Mouse (Mus musculus): Measurements from ENCODE around the gene Akip1. TPM values are rescaled to one million over a fixed set of nuclear protein-coding genes. Genes with fewer than 3 reads are reported as not detected.

Gene Akip1
- polyA plus RNA-seq (2015; fragmentation: Nextera tagmentation; extraction: Ambion mirVana), result 18.5 and 24.4 TPM in 2 replicates

DNA sequence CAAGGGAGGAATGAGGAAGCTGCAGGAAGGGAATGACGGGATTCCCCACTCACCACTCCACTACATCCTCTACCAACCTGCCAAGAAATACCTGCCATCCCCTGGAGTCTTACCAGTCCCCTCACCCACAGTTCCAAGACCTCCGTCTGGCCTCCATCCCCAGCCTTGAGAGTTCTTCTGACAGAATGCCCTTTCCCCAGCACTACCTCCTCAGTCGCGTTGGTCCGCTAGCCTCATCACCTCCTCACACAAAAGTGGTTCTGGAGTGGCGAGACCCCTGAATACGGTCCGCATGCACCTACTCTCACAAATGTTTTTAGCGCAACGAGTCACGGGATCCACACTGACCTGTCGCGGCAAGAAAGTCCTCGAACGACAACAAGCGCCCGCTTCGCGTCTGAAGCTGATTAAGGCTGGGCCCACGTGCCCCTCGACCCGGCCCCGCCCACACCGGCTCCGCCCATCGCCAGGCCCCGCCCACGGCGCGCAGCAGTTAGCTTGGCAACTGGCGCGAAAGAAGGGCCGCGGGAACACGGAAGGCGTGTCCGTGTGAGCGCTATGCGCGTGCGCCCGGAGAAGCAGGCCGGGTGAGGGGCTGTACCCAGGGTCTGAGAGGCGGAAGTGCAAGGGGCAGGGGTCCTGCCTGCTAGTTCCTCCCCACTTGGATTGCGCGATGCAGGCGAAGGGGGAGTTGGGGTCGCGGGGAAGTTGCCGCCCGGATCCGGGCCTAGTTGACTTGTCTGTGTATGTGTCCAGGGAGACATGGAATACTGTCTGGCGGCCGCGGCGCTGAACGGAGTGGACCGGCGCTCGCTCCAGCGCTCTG is at the start of gene Akip1, which contains the start of gene St5:
Akip1 (plus strand) TSS at position 501 of the 826 bp plus-strand sequence.
St5 (minus strand) TSS at position 416 of the 826 bp plus-strand sequence.

DNA sequence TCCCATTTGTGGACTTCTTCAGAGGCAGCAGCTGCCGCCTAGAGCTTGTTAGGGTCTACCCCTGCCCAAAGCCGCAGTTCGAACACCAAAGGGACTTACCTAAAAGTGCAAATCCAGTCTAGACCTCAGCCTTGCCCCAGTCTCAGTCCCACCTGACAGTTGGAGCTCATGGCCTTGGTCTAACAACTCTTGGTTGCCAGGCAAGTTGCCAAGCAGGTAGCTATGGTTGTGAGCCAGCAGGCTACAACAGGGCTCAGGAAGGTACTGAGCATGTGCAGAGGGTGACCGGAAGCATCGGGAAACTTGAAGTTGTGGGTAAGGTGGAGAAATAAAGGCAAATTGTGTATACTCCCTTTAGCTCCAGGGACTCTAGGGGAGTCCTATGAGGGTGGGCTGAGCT is 20.2 kb downstream of the Akip1 start, which contains the start of gene BC051019:
BC051019 (minus strand) TSS at position 154 of the 400 bp plus-strand sequence.

GRCm38 (mm10) chr7:109731626-109732025 is 28.1 kb downstream of the Akip1 start, which contains the start of gene Ascl3:
Ascl3 (minus strand) TSS chr7:109731726.

DNA sequence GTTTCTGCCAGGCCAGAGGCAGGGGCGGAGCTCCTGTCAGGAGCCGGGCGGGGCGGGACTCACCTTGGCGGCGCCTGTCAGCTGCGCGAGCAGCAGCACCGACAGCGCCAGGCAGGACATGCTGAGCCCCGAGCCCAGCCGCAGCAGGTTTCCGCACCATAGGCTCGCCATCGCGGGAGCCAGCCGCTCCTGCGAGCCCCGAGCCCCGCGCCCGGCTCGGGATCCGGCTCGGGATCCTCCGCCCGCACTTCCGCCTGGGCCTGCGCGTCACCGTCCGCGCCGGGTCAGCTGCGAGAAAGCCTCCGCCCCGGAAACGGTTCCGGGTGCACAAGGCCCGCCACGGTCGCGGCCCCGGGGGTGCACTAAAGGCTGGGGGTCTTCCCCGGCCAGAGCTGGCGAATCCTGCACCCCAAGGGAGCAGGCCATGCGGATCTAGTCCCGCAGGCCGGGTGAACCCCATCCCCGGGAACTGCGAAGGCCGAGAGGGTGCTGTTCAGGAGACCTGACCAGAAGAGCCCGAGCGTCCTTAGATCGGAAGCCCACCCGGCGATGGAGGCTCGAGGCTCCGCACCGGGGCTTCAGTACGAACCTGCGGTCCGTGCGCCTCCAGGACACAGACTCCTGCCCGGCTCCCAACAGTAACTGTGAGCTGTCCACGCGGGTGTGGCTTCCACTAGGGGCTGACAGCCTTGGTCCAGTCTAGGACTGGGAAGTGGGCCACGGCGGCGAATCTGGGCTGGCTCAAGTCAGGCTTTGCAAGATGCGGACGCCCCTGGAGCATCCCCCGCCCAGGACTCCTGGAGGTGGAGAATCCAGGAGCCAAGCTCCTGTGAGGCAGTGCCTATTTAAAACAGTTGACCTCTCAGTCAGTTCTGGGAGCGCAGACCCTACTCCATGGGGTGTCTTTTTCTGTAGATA is 48.8 kb downstream of the Akip1 start, which contains the start of gene Tmem9b:
Tmem9b (minus strand) TSS at position 868 of the 918 bp plus-strand sequence.

Other genes with a start within 250 kb of the Akip1 start
- 0.04 and 0.09 TPM in 2 replicates for gene Trim66, start 195.6 kb upstream of the Akip1 start, polyA plus RNA-seq (2015; fragmentation: Nextera tagmentation; extraction: Ambion mirVana)
- 80.2 and 88.7 TPM in 2 replicates for gene Rpl27a, start 184.5 kb upstream of the Akip1 start, polyA plus RNA-seq (2015; fragmentation: Nextera tagmentation; extraction: Ambion mirVana)
- 23.9 and 26.7 TPM in 2 replicates for gene St5, start 85 bp upstream of the Akip1 start, polyA plus RNA-seq (2015; fragmentation: Nextera tagmentation; extraction: Ambion mirVana)
- 0.44 and 0.49 TPM in 2 replicates for gene BC051019, start 20.2 kb downstream of the Akip1 start, polyA plus RNA-seq (2015; fragmentation: Nextera tagmentation; extraction: Ambion mirVana)
- 0.19 TPM in 1 of 2 replicates, not detected in the other for gene Ascl3, start 28.0 kb downstream of the Akip1 start, polyA plus RNA-seq (2015; fragmentation: Nextera tagmentation; extraction: Ambion mirVana)
- gene Tmem9b, start 49.2 kb downstream of the Akip1 start, polyA plus RNA-seq (2015; fragmentation: Nextera tagmentation; extraction: Ambion mirVana), result 47.4 and 52.1 TPM in 2 replicates
- gene Nrip3, start 78.3 kb downstream of the Akip1 start, polyA plus RNA-seq (2015; fragmentation: Nextera tagmentation; extraction: Ambion mirVana), result 0.18 and 0.32 TPM in 2 replicates
- gene Scube2, start 162.0 kb downstream of the Akip1 start, polyA plus RNA-seq (2015; fragmentation: Nextera tagmentation; extraction: Ambion mirVana), result 6.3 and 7.3 TPM in 2 replicates

All from skeletal muscle tissue, postnatal 0 days (tissue).